Comparison of ENCODE assay signal across 9 mouse cellular contexts in genomic region chr5:120322031-120322731, GRCm38 (mm10).
DNase-seq lines count a peak whose midpoint lies in the region; ATAC-seq and TF ChIP-seq lines count a peak whose summit lies in the region.
"Had no signal": no experiment of that assay in that cellular context is flagged by ENCODE, and none has a peak within 500 bp of the region (broad histone marks: within the 10 kb centered on the region; RNA-seq: fewer than 3 reads in every experiment).

No protein-coding gene starts in this region.

- no peak for TF ChIP-seq CTCF in brain, embryonic 14.5 days (IDR thresholded peaks at IDR 0.05; ENCODE audit: borderline replicate concordance, extremely low read depth, insufficient read depth, insufficient read length)

- H3K36me3 ChIP-seq in heart, embryonic 10.5 days = no peaks in the 10 kb centered on the region
- no peaks in the 10 kb centered on the region for H3K36me3 ChIP-seq in hindbrain, embryonic 12.5 days
- no peaks in the 10 kb centered on the region for H3K36me3 ChIP-seq in midbrain, embryonic 15.5 days (replicated peaks)

- H3K4me2 ChIP-seq in hindbrain, embryonic 12.5 days (replicated peaks) = peak overlapping the region; percentile 53
- peak overlapping the region; percentile 49 for H3K4me2 ChIP-seq in midbrain, embryonic 15.5 days

- H3K27ac ChIP-seq in heart, embryonic 10.5 days = 0 out of 2 replicates have a peak overlapping the region, but pooled peaks have one; percentile 36
- peak overlapping the region; percentile 41 for H3K27ac ChIP-seq in hindbrain, embryonic 12.5 days
- H3K27ac ChIP-seq in midbrain, embryonic 15.5 days = peak overlapping the region; percentile 34

- ATAC-seq in hindbrain, embryonic 12.5 days (ENCODE audit: low FRiP score) = peak; percentile 66
- peak; percentile 63; the same call in 1 of the 2 replicates for ATAC-seq in midbrain, embryonic 15.5 days (replicated peaks)

- intact Hi-C loops in heart, postnatal 36 days (cut with DNase I) = no loop called here

- 1% methylated on average over 30 of the region's 30 CpGs for WGBS in heart, embryonic 10.5 days
- WGBS in hindbrain, embryonic 12.5 days = under 1% methylated on average over 30 of the region's 30 CpGs
- WGBS in midbrain, embryonic 15.5 days = under 1% methylated on average over 30 of the region's 30 CpGs

- peak overlapping the region; percentile 56 for H3K9ac ChIP-seq in hindbrain, embryonic 12.5 days
- H3K9ac ChIP-seq in midbrain, embryonic 15.5 days = peak overlapping the region; percentile 22; the same call in 1 of the 2 replicates

- H3K4me3 ChIP-seq in heart, embryonic 10.5 days = peak overlapping the region; percentile 46
- H3K4me3 ChIP-seq in hindbrain, embryonic 12.5 days = peak overlapping the region; percentile 23
- H3K4me3 ChIP-seq in midbrain, embryonic 15.5 days = peak overlapping the region; percentile 18

- TF ChIP-seq POLR2A in brain, embryonic 14.5 days (IDR thresholded peaks at IDR 0.05; ENCODE audit: borderline replicate concordance, extremely low read depth, insufficient read depth, insufficient read length, poor library complexity, severe bottlenecking) = no peak

- H3K4me1 ChIP-seq in heart, embryonic 10.5 days = peaks cover 23% of the 10 kb centered on the region
- H3K4me1 ChIP-seq in hindbrain, embryonic 12.5 days = peaks cover 16% of the 10 kb centered on the region
- peaks cover 15% of the 10 kb centered on the region for H3K4me1 ChIP-seq in midbrain, embryonic 15.5 days

- no peak for DNase-seq in heart, embryonic 10.5 days (ENCODE audit: low spot score)
- no peak for DNase-seq in heart, postnatal 36 days
- DNase-seq in brain, embryonic 14.5 days (ENCODE audit: low read depth) = peak; percentile 90
- no peak for DNase-seq in frontal cortex, postnatal 14 days (ENCODE audit: low spot score in 2 of 2)
- DNase-seq in cerebellum, postnatal 25 days = no peak
- no peak for DNase-seq in urinary bladder, postnatal 10 days (ENCODE audit: low spot score)
- DNase-seq: lung, postnatal 36 days had no signal

- H3K27me3 ChIP-seq in heart, embryonic 10.5 days (ENCODE audit: insufficient read depth, poor library complexity, severe bottlenecking) = peaks cover 98% of the 10 kb centered on the region
- peaks cover 38% of the 10 kb centered on the region for H3K27me3 ChIP-seq in hindbrain, embryonic 12.5 days
- H3K27me3 ChIP-seq in midbrain, embryonic 15.5 days (replicated peaks) = no peaks in the 10 kb centered on the region

- H3K9me3 ChIP-seq in heart, embryonic 10.5 days = no peaks in the 10 kb centered on the region
- H3K9me3 ChIP-seq in hindbrain, embryonic 12.5 days (replicated peaks) = no peaks in the 10 kb centered on the region
- no peaks in the 10 kb centered on the region for H3K9me3 ChIP-seq in midbrain, embryonic 15.5 days
